Mouse (Mus musculus) liver (tissue): ENCODE data around the gene Tnfaip8l2.
"Not testable (repeated sequence)": the region's sequence is repeated elsewhere in the genome, so short reads cannot be mapped to it uniquely, and the experiment has no call there.

Source experiments
- DNase-seq: peaks from one replicate; pipeline ENCODE4 v3.0.0-alpha.2; 2020; ENCODE audit warnings: mixed read lengths

Gene Tnfaip8l2

DNA sequence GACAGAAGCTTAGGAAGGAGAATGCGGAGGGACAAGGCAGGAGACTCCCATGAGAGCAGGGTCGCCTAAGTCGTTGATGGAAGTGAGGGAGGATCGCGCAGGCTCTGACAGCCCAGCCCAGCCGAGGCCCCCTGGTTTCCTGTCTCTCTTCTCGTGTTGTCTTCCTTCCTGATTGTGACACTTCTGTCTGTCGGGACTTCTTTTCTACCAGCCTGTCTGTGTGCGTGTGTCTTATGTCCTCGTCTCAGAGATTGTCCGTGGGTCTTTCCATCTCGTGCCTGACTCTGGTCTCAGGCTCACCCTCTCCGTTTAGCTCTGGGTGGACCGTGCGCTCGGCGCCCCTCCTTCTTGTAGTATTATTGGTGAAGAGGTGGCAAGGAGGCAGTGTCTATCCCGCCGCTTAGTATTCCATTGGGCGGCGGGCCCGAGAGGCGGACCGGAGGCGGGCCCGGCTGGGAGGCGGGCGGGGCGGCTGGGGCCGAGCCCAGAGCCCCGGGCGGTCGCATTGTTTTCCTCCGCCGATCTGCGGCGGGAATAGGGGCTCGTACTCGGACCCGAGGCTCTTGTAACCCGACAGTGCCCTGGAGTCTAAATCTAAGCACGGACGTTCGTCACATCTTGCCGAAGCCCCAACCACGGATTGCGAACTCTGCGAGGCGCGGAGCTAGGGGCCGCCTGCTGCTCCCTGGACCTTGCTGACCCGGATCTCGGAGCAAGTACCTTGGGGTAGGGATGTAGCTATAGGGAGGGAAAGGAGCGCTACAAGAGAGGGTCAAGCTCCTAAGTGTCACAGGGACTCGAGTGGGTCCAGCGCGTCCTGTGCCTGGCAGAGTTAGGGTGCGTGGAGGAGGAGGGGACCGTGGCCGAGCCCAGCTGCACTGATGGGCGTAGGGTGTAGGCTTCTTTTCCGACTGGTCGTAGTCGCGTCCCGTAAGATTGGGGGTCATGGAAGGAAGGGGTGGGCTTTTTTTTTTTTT lies 18.1 kb upstream of the Tnfaip8l2 start, which contains the start of gene Sema6c:
Gene Sema6c, plus strand, starts transcription at position 471 of the 977 bp plus-strand sequence.
- peak; percentile 90 for DNase-seq

DNA sequence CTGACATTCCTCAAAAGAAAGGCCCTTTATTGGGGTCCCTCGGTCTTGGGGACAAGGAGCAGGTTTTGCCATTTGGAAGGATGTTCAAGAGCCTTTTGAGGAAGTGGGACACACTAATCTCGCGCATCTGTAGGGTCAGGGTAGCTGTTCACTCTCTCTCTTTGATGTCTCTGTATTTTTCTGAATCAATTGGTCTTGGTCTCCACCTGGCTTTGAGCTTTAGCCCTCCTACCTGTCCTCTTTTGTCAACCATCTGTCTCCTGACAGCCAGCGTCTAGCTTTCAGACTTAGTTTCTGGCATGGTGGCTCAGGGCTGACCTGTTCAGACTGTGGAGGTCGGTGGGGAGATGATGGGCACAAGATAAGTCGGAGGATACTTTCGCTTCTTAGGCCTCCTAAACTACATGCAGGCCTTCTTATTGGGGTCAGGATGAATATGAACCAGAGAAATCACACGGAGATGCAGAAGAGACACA lies 17.4 kb upstream of the Tnfaip8l2 start:
- DNase-seq, result no peak

DNA sequence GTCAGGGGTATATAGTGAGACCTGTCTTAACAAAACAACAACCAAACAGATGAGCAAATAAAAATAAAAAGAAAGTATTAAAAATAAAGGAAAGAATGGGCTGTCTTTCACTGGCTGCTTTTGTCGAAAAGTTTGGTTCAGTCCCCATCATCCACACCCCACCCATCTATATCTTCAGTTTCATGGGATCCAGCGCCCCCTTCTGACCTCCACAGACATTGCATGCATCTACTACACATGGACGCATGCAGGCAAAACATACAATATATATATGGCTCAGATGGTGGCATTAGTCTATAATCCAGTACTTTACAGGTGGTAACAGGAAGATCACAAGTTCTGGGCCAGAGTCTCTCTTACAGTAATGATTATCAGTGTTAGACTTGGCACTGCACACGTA lies 11.7 kb upstream of the Tnfaip8l2 start:
- DNase-seq, result peak; percentile 68

DNA sequence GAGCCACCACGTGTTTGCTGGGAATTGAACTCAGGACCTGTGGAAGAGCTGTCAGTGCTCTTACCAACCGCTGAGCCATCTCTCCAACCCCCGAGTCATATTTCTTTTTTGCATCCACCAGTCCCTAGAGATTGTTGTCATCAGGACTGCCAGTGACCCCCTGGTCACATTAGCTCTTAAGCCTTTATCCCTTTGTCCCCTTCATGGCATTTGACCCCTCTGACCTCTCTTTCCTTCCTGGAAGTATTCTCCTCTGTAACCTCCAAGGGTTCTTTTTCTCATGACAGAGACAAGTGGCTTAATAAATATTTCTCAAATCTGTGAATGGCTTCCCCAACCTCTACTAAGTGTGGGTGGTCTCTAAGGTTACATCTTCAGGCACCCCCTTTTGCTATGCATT lies 5.8 kb upstream of the Tnfaip8l2 start:
- DNase-seq, result no peak

DNA sequence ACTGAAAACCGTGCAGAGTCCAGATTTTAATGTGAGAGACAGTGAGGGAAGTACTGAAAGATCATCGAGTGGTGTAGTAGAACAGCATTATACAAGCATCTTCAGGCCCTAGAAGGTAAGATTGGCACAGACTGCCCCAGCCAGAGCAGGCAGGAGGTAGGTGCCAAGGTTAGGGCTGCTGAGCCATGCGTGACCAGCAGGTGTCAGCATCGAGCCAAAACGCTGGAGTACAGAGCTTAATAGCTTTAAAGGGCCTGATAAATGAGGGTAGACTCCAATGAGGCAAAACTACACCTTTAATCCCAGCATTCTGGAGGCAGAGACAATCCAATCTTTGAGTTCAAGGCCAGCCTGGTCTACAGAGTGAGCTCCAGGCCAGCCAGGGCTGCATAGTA lies 454 bp upstream of the Tnfaip8l2 start:
- DNase-seq, result peak; percentile 85

DNA sequence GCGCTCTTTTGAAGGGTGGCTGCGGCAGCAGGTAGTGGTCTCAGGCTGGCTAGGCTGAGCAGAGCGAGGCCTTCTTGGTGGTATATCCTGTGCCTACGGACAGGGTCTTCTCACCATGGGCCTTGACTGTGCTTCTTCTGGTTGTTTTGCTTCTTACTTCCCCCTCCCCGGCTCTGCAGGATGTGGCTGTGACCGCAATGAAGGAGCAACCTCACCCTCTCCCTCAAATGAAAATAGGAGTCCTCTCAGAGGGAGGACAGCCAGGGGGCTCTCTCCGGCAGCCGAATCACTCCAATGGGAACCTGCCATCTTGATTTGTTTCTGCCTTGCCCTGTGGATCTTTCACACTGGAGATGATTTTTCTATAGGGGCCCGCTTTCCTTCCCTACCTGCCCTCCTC lies 686 bp downstream of the Tnfaip8l2 start:
- DNase-seq, result peak; percentile 35

DNA sequence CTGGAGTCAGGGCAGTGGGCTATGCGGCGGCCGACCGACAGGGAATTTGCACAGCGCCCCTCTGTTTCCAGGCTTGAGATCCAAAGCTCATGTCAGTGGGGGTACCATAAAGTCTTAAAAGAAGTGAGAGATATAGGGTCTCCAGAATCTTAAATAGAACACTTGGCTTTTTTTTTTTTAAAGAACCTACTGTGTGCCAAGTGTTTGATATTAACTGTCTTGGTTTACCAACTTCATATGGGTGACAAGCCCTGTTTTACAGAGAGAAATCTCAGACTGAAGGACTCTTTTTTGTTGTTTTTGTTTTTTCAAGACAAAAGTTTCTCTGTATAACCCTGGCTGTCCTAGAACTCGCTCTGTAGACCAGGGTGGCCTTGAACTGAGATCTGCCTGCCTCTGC lies 1.4 kb downstream of the Tnfaip8l2 start:
- DNase-seq, result no peak

DNA sequence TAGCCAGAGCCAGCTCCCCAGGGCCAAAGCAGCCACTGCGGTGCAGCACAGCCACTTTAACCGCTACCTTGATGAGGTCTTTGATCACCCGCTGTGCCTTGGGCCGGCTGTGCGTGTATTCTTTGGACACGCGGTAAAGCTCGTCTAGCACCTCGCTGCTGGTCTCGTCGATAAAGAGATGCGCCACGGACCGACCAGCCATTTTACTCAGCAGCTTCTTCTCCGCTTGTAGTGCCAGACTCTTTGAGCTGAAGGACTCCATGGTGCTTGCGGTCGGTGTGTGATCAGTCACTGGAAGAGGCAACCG lies 1.9 kb downstream of the Tnfaip8l2 start:
- no peak for DNase-seq

DNA sequence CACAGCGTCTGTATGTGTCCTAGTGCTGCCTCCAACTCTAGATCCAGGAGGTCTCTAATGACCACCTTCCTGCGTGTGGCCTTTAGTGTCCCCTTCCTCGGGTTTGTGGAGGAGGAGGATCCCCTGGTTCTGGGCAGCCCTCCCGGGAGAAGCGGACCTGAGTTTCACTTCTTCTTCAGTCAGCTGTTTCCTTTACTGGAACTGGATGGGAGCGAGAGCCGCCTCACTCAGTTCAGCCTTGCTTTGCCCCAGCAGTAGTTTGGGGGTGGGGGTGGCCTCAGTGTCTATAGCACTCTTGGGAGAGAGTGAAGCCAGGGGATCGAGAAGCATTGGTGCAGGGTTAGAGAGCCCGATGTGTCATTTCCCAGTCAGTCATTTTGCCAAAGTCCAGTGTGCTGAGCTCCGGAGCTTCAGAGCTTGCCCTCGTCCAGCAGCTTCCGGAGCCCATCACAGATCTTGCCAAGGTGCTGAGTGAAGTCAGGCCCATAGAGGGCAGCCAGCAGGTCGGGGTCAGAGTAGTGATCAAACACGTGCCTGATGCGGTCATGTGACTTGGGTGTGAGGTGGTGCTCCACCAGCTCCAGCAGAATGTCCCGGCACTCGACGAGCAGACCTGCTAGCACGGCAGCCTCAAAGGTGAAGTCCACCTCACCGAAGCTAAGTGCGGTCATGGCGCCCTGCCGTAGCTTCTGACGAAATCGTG lies 2.4 kb downstream of the Tnfaip8l2 start:
- DNase-seq, result no peak

DNA sequence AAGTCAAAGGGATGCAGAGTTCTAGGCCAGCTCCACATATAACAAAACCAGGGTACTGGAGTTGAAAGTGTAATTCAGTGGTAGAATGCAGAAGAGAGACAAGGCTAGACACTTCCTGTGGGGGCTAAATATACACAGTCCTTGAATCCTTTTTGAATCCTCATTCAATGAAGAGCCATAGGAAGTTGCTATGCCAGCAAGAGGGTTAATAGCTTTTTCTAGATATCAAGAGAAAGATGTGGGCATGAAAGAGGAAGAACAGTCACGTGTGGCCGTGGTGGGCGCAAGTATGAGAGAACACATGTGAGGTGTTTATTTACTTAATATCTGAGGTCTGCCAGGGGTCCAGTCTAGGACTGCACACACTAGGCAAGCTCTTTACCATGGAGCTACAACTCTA lies 5.8 kb downstream of the Tnfaip8l2 start:
- no peak for DNase-seq

DNA sequence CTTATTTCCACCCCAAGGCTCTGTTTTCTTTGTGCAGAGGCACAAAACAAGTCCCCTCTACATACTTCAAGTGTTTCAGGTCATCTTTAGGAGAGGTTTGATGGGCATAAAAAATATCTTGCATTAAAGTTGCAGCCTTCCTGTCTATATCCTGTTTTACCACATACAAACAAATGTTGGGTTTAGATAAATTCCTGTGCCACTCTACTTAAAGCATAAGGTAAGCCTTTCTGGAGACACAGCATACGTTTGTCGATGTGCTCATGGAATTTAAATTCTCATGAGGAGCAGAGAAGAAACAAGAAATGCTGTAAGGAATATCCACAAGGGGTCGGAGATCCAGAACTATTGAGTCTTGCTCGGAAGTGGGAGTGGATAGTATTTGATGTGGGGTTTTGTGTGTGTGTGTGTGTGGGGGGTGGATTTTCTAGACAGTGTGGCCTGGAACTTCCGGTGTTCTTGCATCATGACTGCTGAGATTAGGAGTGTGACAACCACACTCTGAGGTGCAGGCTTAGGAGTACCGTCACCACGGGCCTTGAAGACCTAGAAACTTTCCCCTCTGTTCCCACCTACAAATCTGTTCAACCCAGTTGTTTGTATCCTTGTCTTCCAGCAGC lies 6.6 kb downstream of the Tnfaip8l2 start:
- no peak for DNase-seq

DNA sequence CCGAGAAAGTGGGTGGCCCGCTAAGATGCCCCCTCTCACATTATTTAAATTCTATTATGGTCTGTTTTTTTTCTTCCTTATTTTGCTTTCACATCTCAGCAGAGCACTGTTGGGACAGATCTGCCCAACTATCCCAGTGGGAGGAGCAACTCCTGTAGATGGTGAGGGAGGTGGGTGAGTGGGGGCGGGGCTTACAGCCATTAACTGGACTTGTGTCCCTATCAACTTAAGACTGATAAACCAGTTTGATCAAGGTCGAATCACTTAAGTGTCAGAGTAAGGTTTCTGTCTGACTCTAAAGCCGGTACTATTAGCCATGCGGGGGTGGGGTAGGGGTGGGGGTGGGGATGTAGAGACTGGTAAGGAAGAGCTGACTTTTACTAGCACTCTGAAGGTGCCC lies 7.1 kb downstream of the Tnfaip8l2 start:
- DNase-seq, result peak; percentile 84

DNA sequence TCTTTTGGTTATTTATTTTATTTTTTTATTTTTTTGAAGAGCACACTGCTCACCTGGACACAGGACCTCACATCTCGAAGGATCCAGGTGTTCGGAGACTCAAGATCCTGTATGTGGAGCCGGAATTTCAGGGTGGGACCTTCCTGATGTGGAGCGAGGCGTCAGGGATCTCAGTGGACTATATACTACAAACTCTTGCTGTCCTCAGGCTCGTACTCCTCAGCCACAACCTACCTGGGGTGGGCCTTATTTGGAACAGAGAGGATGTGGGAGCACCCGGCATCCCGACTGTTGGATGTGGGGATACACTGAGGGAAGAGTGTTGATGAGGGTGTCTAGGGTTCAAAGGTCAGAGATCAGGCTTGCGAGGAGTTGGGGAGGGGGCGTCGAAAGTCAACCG lies 8.0 kb downstream of the Tnfaip8l2 start:
- DNase-seq, result not testable (repeated sequence)

DNA sequence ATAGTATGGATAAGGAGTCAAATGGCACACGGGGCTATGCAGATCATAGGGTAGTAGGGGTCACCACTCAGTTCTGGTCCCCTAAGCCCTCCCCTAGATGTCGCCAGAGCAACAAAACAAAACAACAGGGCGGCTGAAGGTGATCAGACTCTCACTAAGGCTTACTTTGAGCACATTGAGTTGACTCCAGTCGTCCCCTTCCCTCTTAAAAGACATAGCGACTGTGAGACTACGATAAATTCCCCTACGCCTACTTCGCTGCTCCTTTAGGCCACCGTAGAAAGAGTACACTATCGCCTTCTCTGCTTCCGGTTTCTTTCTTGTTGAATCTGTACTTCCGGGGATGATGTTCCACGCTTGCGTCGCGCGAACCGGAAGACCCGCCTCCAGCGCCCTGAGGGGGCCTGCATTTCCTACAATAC lies 8.5 kb downstream of the Tnfaip8l2 start, which contains the start of the genes Scnm1 and Lysmd1:
Gene Scnm1, minus strand, starts transcription at position 332 of the 422 bp plus-strand sequence.
Gene Lysmd1, plus strand, starts transcription at position 409 of the 422 bp plus-strand sequence.
- DNase-seq, result peak; percentile 90

DNA sequence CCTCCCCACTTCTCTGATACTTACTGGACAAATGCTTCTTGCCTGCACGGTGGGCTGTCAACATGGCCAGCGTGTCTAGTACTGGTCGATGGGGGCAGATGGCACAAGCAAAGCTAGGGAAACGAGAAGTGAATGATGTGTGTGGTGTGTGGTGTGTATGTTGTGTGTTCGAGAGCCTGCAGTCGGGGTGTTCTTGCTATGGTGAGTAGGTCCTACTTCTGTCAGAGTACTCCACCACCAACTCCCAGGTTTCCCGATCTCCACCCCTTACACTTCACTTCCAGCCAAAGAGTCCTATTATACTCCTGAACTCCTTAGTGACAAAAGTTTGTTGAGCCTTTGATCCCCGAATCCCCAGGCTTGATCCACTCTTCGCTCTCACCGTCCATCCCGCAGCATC lies 9.0 kb downstream of the Tnfaip8l2 start:
- no peak for DNase-seq

DNA sequence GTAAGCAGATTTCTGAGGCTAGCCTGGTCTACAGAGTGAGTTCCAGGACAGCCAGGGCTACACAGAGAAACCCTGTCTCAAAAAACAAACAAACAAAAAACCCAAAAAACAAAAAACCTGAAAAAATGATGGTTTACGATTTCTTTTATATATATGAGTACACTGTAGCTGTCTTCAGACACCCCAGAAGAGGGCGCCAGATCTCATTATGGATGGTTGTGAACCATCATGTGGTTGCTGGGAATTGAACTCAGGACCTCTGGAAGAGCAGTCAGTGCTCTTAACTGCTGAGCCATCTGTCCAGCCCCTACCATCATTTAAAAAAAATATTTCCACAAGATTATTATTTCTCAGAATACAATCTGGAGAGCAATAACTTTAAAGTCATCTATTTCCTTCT lies 9.8 kb downstream of the Tnfaip8l2 start:
- DNase-seq, result not testable (repeated sequence)

DNA sequence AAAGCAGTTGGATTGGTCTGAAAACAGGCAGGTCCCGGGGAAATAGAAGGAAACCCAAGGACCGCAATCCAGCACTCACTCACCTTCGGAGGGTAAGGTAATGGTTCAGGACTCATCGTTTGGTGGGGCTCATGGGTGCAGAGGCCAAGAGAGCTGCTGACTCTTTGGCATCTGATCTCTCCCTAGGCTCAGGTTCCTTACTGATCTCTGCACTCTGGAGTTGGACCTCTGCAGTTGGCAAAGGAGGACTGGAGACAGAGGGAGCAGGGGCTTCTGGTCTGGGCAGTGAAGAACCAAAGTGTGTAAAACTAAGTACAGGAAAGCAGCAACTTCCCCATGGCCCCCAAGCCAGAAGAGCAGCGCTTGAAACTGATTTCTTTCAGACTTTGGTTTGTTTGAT lies 12.1 kb downstream of the Tnfaip8l2 start:
- no peak for DNase-seq

DNA sequence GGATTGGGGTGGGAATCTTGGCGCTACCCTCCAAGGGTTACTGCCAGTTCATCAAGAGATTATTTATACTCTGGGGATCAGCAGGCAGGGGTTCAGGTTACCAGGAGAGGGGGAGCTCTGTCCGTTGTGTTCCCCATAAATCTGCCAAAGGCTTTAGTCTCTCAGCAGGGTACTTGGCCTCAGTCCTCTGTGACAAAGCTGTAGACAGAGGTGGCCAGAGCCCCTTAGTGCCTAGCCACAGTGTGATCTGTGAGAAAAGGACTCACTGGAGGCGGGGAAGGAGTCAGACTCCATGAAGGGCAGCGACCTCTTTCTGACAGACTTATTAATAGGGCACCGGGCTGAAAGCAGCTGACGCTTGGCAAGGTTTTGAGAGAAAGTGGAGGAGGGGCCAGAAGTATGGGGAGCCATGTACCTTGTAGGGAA lies 12.9 kb downstream of the Tnfaip8l2 start:
- DNase-seq, result no peak

DNA sequence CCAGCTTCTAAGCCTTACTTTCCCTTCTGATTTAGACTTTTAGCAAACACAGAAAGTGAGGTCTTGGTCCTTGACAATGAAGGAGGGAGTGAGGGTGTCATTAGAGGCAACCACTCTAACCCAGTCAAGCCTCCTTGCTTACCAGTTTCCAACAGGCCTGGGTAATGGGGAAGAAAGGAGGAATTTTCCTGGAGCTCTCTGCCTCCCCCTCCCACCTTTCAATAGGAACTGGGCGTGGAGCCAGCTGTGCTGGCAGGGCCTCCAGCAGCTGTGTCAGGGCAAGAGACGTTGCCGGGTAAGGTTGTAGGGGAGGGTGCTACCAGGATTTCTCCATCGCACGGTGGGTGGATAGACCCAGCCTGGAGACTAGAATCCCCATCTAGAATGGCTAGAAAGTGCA lies 17.2 kb downstream of the Tnfaip8l2 start:
- DNase-seq, result no peak

DNA sequence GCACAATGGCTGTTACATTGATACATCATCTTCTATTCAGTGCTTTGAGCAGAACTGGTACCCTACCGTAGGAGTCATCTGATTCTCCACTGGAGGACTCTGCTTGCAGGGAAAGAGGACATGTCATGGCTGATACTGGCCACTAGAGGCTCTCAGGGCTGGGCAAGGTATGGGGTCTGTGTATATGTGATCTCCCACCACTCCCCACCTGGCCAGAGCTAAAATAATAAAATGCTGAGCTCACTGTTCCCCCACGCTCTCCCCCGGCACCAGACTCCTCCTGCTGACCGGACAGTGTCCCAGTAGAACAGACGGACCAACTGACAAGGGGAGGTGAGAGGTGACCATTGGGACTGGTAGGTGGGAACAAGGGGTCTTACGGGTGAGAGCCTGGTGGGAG lies 17.9 kb downstream of the Tnfaip8l2 start, which contains the start of gene Tmod4:
Gene Tmod4, plus strand, starts transcription at position 231 of the 400 bp plus-strand sequence.
- no peak for DNase-seq

DNA sequence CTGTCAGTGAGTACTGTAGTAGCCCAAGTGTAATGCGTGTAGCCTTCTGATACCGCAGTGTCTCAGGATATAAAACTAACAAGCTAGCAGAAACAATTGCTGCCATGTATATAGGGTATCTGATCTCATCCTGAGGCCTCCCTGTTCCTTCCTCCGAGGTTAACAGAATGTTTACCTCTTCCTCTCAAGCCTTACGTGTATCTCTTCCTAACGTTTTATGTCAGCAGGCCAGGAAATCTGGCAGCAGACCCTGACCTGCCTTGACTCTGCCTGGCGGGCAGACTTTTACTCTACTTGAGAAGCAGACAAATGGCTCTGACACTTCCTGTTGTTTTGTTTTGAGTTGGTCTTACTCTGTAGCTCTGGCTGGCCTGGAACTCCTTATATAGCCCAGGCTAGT lies 20.6 kb downstream of the Tnfaip8l2 start:
- DNase-seq, result no peak

DNA sequence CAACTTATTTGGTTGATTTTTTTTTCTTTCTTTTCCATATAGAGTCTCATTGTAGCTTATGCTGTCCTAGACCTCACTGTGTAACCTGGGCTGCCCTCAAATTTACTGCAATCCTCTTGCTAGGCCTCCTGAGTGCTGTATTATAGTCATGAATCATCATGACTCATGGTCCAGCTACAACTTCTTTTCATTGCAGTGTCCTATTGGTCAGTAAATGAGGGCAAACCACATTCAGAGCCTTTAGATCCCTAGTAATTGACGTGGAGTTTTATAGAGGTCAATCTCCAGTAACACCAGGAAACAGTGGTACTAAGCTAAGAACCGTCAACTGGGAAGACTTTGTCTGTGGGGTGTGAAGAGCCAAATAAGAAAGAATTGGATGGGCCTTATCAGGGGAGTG lies 24.4 kb downstream of the Tnfaip8l2 start:
- DNase-seq, result no peak

DNA sequence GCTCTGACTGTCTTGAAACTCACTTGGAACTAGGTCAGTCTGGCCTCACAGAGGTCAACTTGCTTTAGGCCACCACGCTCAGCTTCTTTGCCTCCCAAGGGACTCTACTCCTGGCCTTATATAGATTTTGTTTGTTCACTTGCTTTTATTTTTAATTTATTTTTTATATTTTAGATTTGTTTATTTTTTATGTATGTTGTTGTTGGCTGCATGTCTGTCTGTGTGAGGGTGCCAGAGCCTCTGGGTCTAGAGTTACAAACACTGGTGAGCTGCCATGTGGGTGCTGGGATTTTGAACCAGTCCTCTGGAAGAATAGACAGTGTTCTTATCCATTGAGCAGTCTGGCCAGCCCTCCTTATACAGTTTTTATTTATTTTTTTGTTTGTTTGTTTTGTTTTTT lies 29.4 kb downstream of the Tnfaip8l2 start:
- no peak for DNase-seq
